Mouse (Mus musculus) spleen, adult 2 months (tissue): ENCODE measurements around the gene Lrrtm4.

Source experiments
- CTCF ChIP-seq: fragments of 200-500 bp; IDR thresholded peaks from 2 replicates; pipeline ENCODE4 v1.5.1; 2011; ENCODE audit warnings: mild to moderate bottlenecking, inconsistent platforms; ENCODE audit not compliant: insufficient read depth, insufficient read length, insufficient replicate concordance; ENCODE audit errors: extremely low read depth
- POLR2A ChIP-seq: fragments of 200-500 bp; IDR thresholded peaks from 2 replicates; pipeline ENCODE4 v1.6.1; 2011; ENCODE audit warnings: low read depth, low read length, inconsistent platforms

DNA sequence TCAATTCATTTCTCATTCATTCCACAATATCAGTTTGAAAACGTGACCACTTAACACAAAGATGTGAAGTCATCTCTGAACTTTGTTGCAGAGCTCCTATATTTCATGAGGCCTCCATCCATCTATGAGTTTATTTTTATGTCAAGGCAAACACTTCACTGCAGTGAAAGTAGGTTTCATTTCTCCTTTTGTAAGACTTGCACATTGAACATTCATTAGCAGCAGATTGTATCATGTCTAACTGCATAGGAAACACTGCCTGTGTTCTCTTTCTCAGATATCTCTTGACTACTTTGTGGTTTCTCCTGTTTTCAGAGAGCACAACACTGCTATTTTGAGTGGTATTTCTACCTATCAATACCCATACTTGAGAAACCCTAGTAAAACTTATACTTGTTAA is 388.1 kb downstream of the Lrrtm4 start:
- TF ChIP-seq CTCF (no peak), POLR2A (no peak)
